Mouse (Mus musculus) Patski (cell line): ENCODE measurements at regions not wholly inside any gene's neighbourhood (a gene's known extent, or its start where the extent isn't known, plus 50 kb on each side); places are given as distances from the start of the nearest gene placed in this dataset.
"Not testable (repeated sequence)": the region's sequence is repeated elsewhere in the genome, so short reads cannot be mapped to it uniquely, and the experiment has no call there.

Experiments used
- ATAC-seq: fragments of 100-300 bp; one replicate; pipeline ENCODE4 v1.8.0; 2021
- CTCF ChIA-PET: fragments of 350-600 bp; sonication (Branson Sonifier 250); formaldehyde crosslinking; loops from one replicate; lab custom pipeline; 2022; ENCODE audit warnings: inconsistent platforms; lab: Charles Lee
- POLR2A ChIA-PET: fragments of 350-600 bp; sonication (Branson Sonifier 250); formaldehyde crosslinking; loops from one replicate; lab custom pipeline; 2022; ENCODE audit warnings: antibody characterized with exemption, inconsistent platforms; lab: Charles Lee
- DNase-seq: peaks from one replicate; pipeline ENCODE4 v3.0.0-alpha.2; 2011; ENCODE audit warnings: low read depth, low spot score
- H3K27me3 ChIP-seq: fragments of 371-371 bp; one replicate; pipeline ENCODE4 v1.5.1; 2021
- CTCF ChIP-seq: fragments of 100-300 bp; IDR thresholded peaks from one replicate; pipeline ENCODE4 v1.5.1; 2021
- in situ Hi-C: fragments of 300-500 bp; cut with MboI; formaldehyde crosslinking; loops from 3 replicates; pipeline ENCODE4 v1.11.1; 2018; ENCODE audit warnings: low pct_unique_long_range_greater_than_20kb, mixed read lengths

DNA sequence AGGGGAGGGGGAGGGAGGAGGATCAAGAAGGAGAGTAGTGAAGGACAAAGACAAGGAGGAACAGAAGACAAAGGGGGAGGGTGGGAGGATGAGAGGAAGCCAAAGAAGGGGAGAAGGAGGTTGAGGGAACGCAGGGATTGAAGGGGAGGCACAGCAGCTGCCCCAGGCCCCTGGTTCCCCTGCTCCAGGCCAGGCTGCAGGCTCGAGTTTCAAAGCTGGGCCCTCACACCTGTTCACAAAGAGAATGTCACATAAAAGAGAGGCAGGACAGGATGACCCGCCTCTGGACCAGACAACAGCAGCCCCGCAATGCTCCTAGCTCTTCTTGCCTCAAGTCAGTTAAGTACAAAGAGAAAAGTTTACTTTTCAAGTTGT, 128.3 kb downstream of the Dll1 start:
- H3K27me3 ChIP-seq: no peaks in the 10 kb centered on the region
- no peak for TF ChIP-seq CTCF
- CTCF ChIA-PET: no interaction called here
- POLR2A ChIA-PET: interaction anchor here (0.8 kb wide), 1 partner anchor 39 kb away, joined by 5 read pairs; no protein-coding TSS in a partner anchor
- in situ Hi-C loops: no loop called here
- DNase-seq (no peak), ATAC-seq (no peak)

DNA sequence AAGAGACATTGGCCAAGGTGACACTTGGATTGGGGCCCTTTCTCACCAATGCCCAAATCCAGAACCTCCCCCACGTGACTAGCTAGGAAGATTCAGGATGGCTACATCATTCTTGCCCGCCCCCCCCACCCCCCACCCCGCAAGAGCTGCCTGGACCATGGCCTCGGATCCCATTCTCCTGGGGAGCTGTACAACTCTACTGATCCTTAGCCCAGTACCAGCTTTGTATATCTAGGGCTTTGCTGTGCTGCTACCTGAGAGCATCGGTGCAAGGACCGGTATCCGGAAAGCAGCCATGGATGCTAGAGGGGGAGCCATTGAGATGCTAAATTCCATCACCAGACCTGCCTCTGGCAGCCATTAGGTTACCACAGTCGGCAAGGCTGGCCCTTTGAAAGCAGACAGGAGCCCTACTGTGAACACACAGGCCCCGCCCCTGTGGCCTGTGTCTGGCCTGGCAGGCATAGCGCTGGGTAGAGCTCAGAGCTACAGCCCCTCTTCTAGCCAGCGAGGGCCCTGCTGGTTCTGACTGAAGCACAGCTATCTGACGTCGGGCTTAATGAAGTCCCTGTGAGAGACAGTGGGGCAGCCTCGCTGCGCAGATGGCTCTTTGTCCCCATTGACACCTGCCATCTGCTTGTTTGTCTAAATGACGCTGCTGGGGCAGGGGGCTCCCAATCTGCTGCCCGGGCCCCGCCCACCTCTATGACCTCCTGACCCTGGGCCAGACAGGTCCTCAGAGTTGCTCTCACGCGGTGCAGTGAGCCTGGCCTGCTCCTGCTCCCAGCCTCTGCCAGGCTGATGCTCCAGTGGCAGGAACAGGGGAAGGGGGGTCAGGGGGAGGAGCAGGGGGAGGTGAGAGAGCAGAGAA, 128.9 kb downstream of the Dll1 start:
- CTCF ChIA-PET: no interaction called here
- POLR2A ChIA-PET: interaction anchor here (0.8 kb wide), 1 partner anchor 39 kb away, joined by 5 read pairs; no protein-coding TSS in a partner anchor
- DNase-seq (no peak), ATAC-seq (no peak)
- in situ Hi-C loops: no loop called here
- no peaks in the 10 kb centered on the region for H3K27me3 ChIP-seq
- no peak for TF ChIP-seq CTCF

DNA sequence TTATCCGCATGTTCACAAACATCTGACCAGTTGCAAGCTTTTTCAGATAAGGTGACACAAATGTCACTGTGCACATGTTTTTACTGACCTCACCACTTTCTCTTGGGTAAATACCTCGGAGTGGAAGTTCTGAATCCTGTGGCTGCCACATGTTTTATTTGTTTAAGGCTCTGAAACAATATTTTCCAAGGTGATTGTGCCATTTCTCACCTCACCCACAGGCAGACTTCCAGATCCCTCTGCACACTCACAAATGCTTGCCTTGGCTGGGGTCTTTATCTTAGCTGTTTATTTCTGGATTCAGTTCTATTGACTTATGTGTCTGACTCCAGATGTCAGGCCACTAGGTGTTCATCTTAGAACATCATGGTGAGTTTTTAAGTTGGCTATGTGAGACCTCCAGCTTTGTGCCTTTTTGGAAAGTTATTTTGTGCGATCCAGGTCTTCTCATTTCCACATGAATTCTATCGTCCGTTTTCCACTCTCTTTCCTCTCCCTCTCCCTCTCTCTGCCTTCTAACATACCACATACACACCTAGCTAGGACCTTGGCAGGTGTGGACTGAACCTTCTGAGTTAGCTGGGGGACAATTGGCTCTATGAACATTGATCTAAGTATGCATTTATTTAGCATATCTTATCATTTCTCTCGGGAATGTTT, 133.6 kb downstream of the Dll1 start:
- DNase-seq (no peak), ATAC-seq (no peak)
- ChIA-PET CTCF (interaction anchor here (1.4 to 1.7 kb wide), 2 partner anchors 10 kb away, joined by 4 read pairs; no protein-coding TSS in a partner anchor), POLR2A (no interaction called here)
- H3K27me3 ChIP-seq: no peaks in the 10 kb centered on the region
- in situ Hi-C loops: no loop called here
- TF ChIP-seq CTCF: no peak

DNA sequence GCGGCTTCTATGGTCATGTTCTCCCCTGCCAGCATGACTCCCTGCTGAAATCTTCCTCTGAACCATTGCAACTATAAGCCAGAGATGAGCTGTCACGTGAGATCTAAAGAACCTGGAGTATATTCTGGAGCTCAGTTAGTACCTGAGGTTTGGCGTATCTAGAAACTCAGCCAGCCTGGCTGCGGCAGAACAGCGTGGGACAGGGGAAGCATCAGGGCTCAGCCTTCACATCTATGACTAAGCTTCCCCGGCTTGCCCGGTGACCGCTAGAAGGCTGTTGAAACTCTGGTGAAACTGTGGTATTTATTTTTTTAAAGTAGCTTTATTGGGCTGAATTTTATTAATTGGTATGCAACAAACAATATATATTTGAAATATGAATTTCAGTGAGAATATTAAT, 134.3 kb downstream of the Dll1 start:
- ChIA-PET POLR2A (no interaction called here), CTCF (interaction anchor here (1.4 kb wide), 1 partner anchor 11 kb away, joined by 4 read pairs; no protein-coding TSS in a partner anchor)
- ATAC-seq (no peak), DNase-seq (no peak)
- H3K27me3 ChIP-seq: no peaks in the 10 kb centered on the region
- in situ Hi-C loops: no loop called here
- TF ChIP-seq CTCF: no peak

DNA sequence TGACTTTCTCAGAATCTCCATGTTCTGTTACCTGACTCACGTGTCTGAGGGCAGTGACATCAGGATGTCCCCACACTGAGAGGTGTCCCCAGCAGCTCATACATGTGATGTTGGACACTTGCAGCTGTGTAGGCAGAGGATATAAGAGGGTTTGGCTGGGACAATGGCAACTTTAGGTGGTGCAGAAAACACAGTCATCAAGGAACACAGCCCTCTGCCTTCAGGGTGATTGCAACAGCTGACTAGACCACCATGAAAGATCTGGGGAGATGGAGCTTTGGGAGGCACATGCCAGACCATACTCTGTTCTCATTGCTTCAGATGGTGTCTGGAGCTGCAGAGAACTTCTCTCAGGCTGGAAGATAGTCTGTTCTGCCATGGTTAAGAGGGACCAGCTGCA, 135.2 kb downstream of the Dll1 start:
- H3K27me3 ChIP-seq: no peaks in the 10 kb centered on the region
- ATAC-seq (no peak), DNase-seq (no peak)
- no peak for TF ChIP-seq CTCF
- in situ Hi-C loops: no loop called here
- POLR2A ChIA-PET: no interaction called here
- CTCF ChIA-PET: no interaction called here

DNA sequence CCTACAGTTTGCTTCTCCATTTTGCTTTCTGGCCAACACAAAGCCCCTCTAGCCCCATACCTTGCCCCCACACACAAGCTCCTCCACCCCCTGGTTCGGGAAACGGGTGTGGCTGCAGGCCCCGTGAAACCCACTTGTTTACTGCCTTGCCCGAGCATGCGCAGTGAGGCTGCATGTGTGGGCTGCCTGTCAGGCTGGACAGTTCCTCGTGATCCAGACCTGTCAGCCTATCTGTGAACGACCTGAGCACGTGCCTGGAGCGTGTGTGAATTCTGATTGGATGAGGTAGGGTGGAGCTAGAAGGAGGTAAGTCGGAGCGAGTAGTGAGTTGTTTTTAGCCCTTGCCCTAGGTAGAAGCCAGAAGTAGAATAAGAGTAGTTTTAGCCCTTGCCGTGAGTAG, 136.0 kb downstream of the Dll1 start:
- ATAC-seq, DNase-seq, POLR2A ChIA-PET: not testable (repeated sequence)

DNA sequence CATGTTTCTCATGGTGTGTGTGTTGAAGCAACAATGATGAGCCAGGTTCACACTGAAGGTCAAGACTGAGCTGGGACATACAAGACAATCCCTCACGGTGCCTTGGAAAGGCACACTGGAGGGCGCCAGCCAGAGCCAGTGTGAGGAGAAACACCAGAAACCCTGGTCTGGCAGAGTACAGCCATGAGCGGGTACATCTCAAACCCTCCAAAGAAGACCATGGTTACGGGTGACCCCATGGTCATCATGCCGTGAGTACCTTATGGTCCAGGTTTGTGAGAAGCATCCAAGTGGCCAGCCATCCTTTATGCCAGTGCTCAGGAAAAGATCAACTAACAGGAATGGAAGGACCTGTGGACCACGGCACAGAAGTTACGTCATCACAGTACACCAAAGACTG, 136.7 kb downstream of the Dll1 start:
- no peak for TF ChIP-seq CTCF
- in situ Hi-C loops: no loop called here
- ATAC-seq: no peak
- no peaks in the 10 kb centered on the region for H3K27me3 ChIP-seq
- ChIA-PET POLR2A (no interaction called here), CTCF (interaction anchor here (1.0 kb wide), 1 partner anchor 114 kb away, joined by 3 read pairs; no protein-coding TSS in a partner anchor)
- DNase-seq: no peak

More for the DNA sequence above, 136.0 kb downstream of the Dll1 start:
- CTCF ChIA-PET, H3K27me3 ChIP-seq, in situ Hi-C loops: not testable (repeated sequence)

DNA sequence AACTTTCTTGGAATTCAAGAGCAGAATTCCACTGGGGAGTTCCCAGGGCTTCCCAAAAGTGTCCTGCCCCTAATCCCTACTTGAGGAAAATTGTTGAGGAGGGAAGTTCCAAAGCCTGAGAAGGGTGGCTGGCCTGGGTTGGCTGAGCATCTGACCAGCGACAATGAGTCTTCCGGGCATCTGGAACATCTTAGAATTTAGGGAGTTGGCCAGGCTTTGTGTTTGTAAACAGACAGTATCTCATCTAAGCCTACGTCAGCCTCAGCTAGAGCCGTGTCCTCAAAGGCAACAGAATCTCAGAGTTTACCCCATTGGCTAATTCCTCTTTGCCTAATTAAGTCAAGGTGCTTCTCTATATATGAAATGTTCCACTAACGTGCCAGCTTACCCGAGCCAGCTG, 141.6 kb downstream of the Dll1 start:
- CTCF ChIA-PET: no interaction called here
- no peak for TF ChIP-seq CTCF
- ATAC-seq: no peak
- in situ Hi-C loops: no loop called here
- DNase-seq: no peak
- POLR2A ChIA-PET: interaction anchor here (0.8 kb wide), 1 partner anchor 21 kb away, joined by 4 read pairs; no protein-coding TSS in a partner anchor
- no peaks in the 10 kb centered on the region for H3K27me3 ChIP-seq

DNA sequence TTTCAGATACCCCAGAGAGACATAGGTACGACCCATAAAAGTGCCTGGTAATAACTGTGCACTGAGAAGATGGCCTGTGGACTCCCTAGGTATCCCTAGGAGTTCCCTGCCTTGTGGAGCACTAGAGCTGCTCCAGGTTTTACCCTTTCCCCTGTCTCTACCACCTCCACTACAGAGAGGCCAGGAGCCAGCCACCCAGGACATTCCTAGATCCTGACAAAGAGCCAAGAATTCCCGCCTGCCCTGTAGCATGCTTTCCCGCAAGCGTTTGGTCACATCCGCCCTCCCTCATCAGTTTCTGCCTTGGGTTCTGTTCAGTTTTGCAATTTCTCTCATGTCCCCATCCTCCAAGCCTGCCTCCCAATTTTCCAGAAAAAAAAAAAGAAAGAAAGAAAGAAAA, 145.5 kb downstream of the Dll1 start:
- ChIA-PET CTCF (interaction anchor here (1.6 kb wide), 1 partner anchor 17 kb away, joined by 4 read pairs; no protein-coding TSS in a partner anchor), POLR2A (interaction anchor here (0.7 kb wide), 1 partner anchor 67 kb away, joined by 3 read pairs; no protein-coding TSS in a partner anchor)
- in situ Hi-C loops: no loop called here
- TF ChIP-seq CTCF: no peak
- ATAC-seq: peak; percentile 55
- no peaks in the 10 kb centered on the region for H3K27me3 ChIP-seq
- no peak for DNase-seq

DNA sequence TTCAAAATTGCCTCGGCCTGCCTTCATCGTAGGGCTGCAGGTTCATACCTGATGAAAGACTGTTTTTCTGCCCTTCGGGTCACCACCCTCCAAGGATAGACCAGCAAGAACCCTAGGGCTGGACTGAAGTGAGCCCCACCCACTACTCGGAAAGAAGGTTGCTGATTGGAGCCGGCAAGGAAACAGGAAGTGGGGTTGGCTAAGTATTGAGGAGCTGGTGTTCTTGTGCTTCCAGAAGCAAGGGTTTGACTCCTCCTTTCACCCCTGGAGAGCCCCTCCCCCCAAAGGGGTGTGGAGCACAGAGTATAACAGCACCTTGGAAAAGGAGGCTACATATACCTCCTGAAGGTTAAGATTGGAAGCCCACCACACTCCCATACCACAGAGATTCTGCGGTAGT, 147.5 kb downstream of the Dll1 start:
- no peak for DNase-seq
- in situ Hi-C loops: no loop called here
- no peaks in the 10 kb centered on the region for H3K27me3 ChIP-seq
- POLR2A ChIA-PET: no interaction called here
- CTCF ChIA-PET: interaction anchor here (1.2 kb wide), 1 partner anchor 16 kb away, joined by 3 read pairs; no protein-coding TSS in a partner anchor
- TF ChIP-seq CTCF: no peak
- ATAC-seq: no peak

DNA sequence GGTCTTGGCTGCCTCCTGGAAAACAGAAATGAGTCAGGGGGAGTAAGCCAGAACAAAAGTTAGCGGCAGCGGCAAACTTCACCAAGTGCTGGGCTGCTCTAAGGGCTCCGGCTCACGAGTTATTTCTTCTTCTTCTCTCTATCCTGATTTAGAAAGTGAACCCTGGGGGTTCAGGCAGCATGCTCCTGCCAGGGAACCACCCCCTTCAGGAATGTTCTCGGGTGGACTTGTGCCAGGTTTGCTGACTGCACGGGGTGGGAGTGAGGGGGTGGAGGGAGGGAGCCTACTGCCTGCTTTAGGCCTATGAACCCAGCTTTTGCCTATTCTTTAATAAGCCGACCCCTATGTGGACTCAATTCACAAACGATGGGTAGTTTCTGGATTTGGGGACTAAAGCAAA, 148.6 kb downstream of the Dll1 start:
- DNase-seq (no peak), ATAC-seq (no peak)
- no peaks in the 10 kb centered on the region for H3K27me3 ChIP-seq
- ChIA-PET POLR2A (no interaction called here), CTCF (no interaction called here)
- in situ Hi-C loops: no loop called here
- no peak for TF ChIP-seq CTCF
